Mouse (Mus musculus): ENCODE results near the gene Cog5. TPM values are rescaled to one million over a fixed set of nuclear protein-coding genes. Genes with fewer than 3 reads are reported as not detected.

Gene Cog5
- polyA plus RNA-seq, 1 experiment from 2014 or later, result 38.1 TPM

GRCm38 (mm10) chr12:31944405-31944804 lies 289.7 kb downstream of the Cog5 start:
- H3K27ac ChIP-seq (replicated peaks; ENCODE audit: low read depth, low read length), result no peak overlapping the region
- no peak overlapping the region for H3K4me2 ChIP-seq (ENCODE audit: low read depth, severe bottlenecking)
- H3K9ac ChIP-seq (ENCODE audit: low read length), result no peak overlapping the region
- ATAC-seq (ENCODE audit: insufficient number of reproducible peaks, low FRiP score, low TSS enrichment, low read depth) (no peak), DNase-seq (ENCODE audit: low spot score) (no peak)
- H3K36me3 ChIP-seq (ENCODE audit: control insufficient read depth, insufficient read depth, low read length), result peaks cover 20% of the 10 kb centered on the region
- H3K4me3 ChIP-seq (ENCODE audit: low read depth, low read length), result no peak overlapping the region
- H3K27me3 ChIP-seq (ENCODE audit: control insufficient read depth, insufficient read depth, low read length), result no peaks in the 10 kb centered on the region
- no peaks in the 10 kb centered on the region for H3K9me3 ChIP-seq (ENCODE audit: control insufficient read depth, low read length)
- H3K4me1 ChIP-seq (ENCODE audit: control insufficient read depth, insufficient read depth, low read length), result no peaks in the 10 kb centered on the region
- whole genome bisulfite sequencing, result 94% methylated on average over 2 of the region's 2 CpGs

GRCm38 (mm10) chr12:31947476-31947875 lies 292.8 kb downstream of the Cog5 start:
- ATAC-seq (ENCODE audit: insufficient number of reproducible peaks, low FRiP score, low TSS enrichment, low read depth) (no peak), DNase-seq (ENCODE audit: low spot score) (no peak)
- peaks cover 11% of the 10 kb centered on the region for H3K36me3 ChIP-seq (ENCODE audit: control insufficient read depth, insufficient read depth, low read length)
- H3K27me3 ChIP-seq (ENCODE audit: control insufficient read depth, insufficient read depth, low read length), result no peaks in the 10 kb centered on the region
- H3K4me3 ChIP-seq (ENCODE audit: low read depth, low read length), result no peak overlapping the region
- H3K27ac ChIP-seq (replicated peaks; ENCODE audit: low read depth, low read length), result no peak overlapping the region
- H3K4me2 ChIP-seq (ENCODE audit: low read depth, severe bottlenecking), result no peak overlapping the region
- WGBS, result 95% methylated on average over 5 of the region's 5 CpGs
- no peak overlapping the region for H3K9ac ChIP-seq (ENCODE audit: low read length)
- H3K9me3 ChIP-seq (ENCODE audit: control insufficient read depth, low read length), result no peaks in the 10 kb centered on the region
- no peaks in the 10 kb centered on the region for H3K4me1 ChIP-seq (ENCODE audit: control insufficient read depth, insufficient read depth, low read length)

DNA sequence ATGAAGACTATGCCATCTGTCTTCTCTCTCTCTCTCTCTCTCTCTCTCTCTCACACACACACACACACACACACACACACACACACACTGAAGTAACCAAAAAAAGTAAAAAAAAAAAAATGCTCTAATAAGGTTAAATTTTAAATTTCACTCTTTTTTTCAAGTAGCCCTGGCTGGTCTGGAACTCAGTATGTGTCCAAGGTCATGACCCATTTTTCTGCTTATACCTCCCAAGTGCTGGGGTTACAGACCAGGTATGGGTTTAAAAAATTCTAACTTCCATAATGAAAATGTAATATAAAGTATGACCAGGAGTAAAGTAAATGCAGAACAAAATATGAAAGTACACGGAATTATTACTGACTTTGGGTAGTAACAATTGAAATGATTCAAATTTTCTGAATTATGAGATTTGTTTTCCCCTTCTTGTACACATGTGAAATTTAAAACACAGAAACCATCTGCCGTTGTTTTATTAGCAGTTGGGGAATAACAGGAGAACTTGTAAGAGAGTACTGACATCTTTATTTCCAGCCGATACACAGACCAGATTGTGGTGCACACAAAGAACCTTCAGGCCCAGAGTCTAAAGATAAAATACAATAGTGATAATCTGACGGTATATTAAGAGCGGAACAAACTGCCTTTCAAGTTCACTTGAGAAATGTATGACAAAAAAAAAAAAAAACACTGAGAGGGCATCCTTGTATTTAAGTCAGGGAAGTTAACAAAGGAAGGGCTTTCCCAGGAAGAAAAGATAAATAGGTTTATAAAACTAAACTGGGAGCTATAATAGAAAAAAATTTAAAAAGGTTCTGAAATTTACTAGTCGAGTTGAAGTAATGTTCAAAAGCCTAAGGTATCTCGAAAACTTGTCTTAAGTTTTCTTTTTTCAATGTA lies 293.7 kb downstream of the Cog5 start:
- H3K4me2 ChIP-seq (ENCODE audit: low read depth, severe bottlenecking), result peak overlapping the region; percentile 57
- no peaks in the 10 kb centered on the region for H3K4me1 ChIP-seq (ENCODE audit: control insufficient read depth, insufficient read depth, low read length)
- H3K36me3 ChIP-seq (ENCODE audit: control insufficient read depth, insufficient read depth, low read length), result peaks cover 5% of the 10 kb centered on the region; the same call in 1 of the 2 replicates
- H3K27ac ChIP-seq (replicated peaks; ENCODE audit: low read depth, low read length), result peak overlapping the region; percentile 97
- ATAC-seq (ENCODE audit: insufficient number of reproducible peaks, low FRiP score, low TSS enrichment, low read depth), result no peak
- no peak for DNase-seq (ENCODE audit: low spot score)
- H3K27me3 ChIP-seq (ENCODE audit: control insufficient read depth, insufficient read depth, low read length), result no peaks in the 10 kb centered on the region
- peak overlapping the region; percentile 85 for H3K4me3 ChIP-seq (ENCODE audit: low read depth, low read length)
- 38% methylated on average over 7 of the region's 7 CpGs for WGBS
- H3K9me3 ChIP-seq (ENCODE audit: control insufficient read depth, low read length), result no peaks in the 10 kb centered on the region
- H3K9ac ChIP-seq (ENCODE audit: low read length), result peak overlapping the region; percentile 96

DNA sequence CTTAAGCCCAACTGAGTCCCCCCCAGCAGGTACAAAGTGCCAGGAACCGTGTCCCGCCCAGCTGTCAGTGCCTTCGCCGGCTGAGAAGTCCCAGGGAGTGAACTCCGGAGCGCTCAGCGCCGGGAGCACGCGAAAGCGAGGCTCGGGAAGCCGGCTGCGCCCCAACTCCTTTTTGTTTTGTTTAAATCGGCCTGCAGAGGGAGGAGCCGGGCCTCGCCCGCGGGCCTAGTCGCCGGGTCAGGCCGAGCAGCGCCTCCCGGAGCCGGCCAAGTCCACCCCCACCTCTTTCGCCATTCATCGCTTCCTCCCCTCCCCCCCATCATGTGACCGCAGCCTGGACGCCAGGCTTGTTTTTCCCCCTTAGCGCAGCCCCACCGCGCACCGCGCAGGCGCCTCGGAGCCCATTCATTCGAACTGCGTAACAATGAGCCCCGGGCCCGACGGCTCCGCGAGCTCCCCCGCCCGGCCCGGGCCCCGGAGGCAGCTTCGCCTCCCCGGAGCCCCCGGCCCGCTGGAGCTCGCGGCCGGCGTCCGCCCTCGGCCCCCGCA lies 294.6 kb downstream of the Cog5 start:
- Histone ChIP-seq H3K27ac (replicated peaks; ENCODE audit: low read depth, low read length) (peak overlapping the region; percentile 97), H3K4me3 (ENCODE audit: low read depth, low read length) (peak overlapping the region; percentile 85), H3K27me3 (ENCODE audit: control insufficient read depth, insufficient read depth, low read length) (no peaks in the 10 kb centered on the region), H3K9ac (ENCODE audit: low read length) (peak overlapping the region; percentile 96), H3K4me1 (ENCODE audit: control insufficient read depth, insufficient read depth, low read length) (no peaks in the 10 kb centered on the region), H3K4me2 (ENCODE audit: low read depth, severe bottlenecking) (peak overlapping the region; percentile 57), H3K36me3 (ENCODE audit: control insufficient read depth, insufficient read depth, low read length) (no peaks in the 10 kb centered on the region), H3K9me3 (ENCODE audit: control insufficient read depth, low read length) (no peaks in the 10 kb centered on the region)
- DNase-seq (ENCODE audit: low spot score) (peak; percentile 89), ATAC-seq (ENCODE audit: insufficient number of reproducible peaks, low FRiP score, low TSS enrichment, low read depth) (peak; percentile 65)
- under 1% methylated on average over 57 of the region's 58 CpGs for WGBS

- Histone ChIP-seq H3K9ac (ENCODE audit: low read length) (peak within 1 kb of the TSS; percentile 96), H3K9me3 (ENCODE audit: control insufficient read depth, low read length) (no peaks in the 10 kb centered on the region), H3K36me3 (ENCODE audit: control insufficient read depth, insufficient read depth, low read length) (no peaks in the 10 kb centered on the region), H3K27me3 (ENCODE audit: control insufficient read depth, insufficient read depth, low read length) (no peaks in the 10 kb centered on the region), H3K4me2 (ENCODE audit: low read depth, severe bottlenecking) (peak within 1 kb of the TSS; percentile 65), H3K4me1 (ENCODE audit: control insufficient read depth, insufficient read depth, low read length) (no peaks in the 10 kb centered on the region), H3K4me3 (ENCODE audit: low read depth, low read length) (peak within 1 kb of the TSS; percentile 85), H3K27ac (replicated peaks; ENCODE audit: low read depth, low read length) (peak within 1 kb of the TSS; percentile 97)
- peak; percentile 96 for ATAC-seq (ENCODE audit: insufficient number of reproducible peaks, low FRiP score, low TSS enrichment, low read depth)
- WGBS, result under 1% methylated on average over 68 of the region's 71 CpGs
- DNase-seq (ENCODE audit: low spot score), result peak; percentile 96
These were observed 295.3 kb downstream of the Cog5 start, which contains the start of gene Hbp1 for GRCm38 (mm10) chr12:31949759-31950658. Gene Hbp1 (minus strand): TSS chr12:31950535.

DNA sequence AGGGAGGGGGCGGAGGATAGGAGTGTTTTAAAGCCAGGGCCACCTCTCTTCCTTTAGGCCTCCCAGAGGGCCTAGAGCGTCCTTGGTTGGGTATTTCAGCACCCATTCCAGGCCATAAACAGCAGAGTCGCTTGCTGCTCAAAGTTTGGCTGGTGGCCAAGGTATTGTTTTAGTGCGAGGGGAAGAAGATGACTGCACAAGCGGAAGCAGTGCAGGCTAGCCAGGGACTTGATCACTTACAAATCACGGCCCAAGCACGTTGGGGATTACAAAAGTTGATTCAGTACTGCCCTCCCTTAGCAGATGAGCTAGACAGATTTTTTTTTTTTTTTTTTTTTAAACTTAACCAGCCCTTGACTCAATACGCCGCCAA lies 296.0 kb downstream of the Cog5 start:
- DNase-seq (ENCODE audit: low spot score) (no peak), ATAC-seq (ENCODE audit: insufficient number of reproducible peaks, low FRiP score, low TSS enrichment, low read depth) (no peak)
- H3K27ac ChIP-seq (replicated peaks; ENCODE audit: low read depth, low read length), result no peak overlapping the region
- no peaks in the 10 kb centered on the region for H3K9me3 ChIP-seq (ENCODE audit: control insufficient read depth, low read length)
- H3K27me3 ChIP-seq (ENCODE audit: control insufficient read depth, insufficient read depth, low read length), result no peaks in the 10 kb centered on the region
- H3K36me3 ChIP-seq (ENCODE audit: control insufficient read depth, insufficient read depth, low read length), result no peaks in the 10 kb centered on the region
- peak overlapping the region; percentile 37 for H3K4me3 ChIP-seq (ENCODE audit: low read depth, low read length)
- 11% methylated on average over 9 of the region's 9 CpGs for WGBS
- no peaks in the 10 kb centered on the region for H3K4me1 ChIP-seq (ENCODE audit: control insufficient read depth, insufficient read depth, low read length)
- H3K4me2 ChIP-seq (ENCODE audit: low read depth, severe bottlenecking), result peak overlapping the region; percentile 65
- peak overlapping the region; percentile 57 for H3K9ac ChIP-seq (ENCODE audit: low read length)

- H3K9ac ChIP-seq (ENCODE audit: low read length), result no peak overlapping the region
- no peak for DNase-seq (ENCODE audit: low spot score)
- WGBS, result 83% methylated on average over 4 of the region's 4 CpGs
- H3K27ac ChIP-seq (replicated peaks; ENCODE audit: low read depth, low read length), result no peak overlapping the region
- no peak overlapping the region for H3K4me3 ChIP-seq (ENCODE audit: low read depth, low read length)
- H3K9me3 ChIP-seq (ENCODE audit: control insufficient read depth, low read length), result no peaks in the 10 kb centered on the region
- no peak overlapping the region for H3K4me2 ChIP-seq (ENCODE audit: low read depth, severe bottlenecking)
- H3K4me1 ChIP-seq (ENCODE audit: control insufficient read depth, insufficient read depth, low read length), result no peaks in the 10 kb centered on the region
- H3K36me3 ChIP-seq (ENCODE audit: control insufficient read depth, insufficient read depth, low read length), result no peaks in the 10 kb centered on the region
- ATAC-seq (ENCODE audit: insufficient number of reproducible peaks, low FRiP score, low TSS enrichment, low read depth), result no peak
- H3K27me3 ChIP-seq (ENCODE audit: control insufficient read depth, insufficient read depth, low read length), result no peaks in the 10 kb centered on the region
These were observed 301.2 kb downstream of the Cog5 start for GRCm38 (mm10) chr12:31955843-31956242.

DNA sequence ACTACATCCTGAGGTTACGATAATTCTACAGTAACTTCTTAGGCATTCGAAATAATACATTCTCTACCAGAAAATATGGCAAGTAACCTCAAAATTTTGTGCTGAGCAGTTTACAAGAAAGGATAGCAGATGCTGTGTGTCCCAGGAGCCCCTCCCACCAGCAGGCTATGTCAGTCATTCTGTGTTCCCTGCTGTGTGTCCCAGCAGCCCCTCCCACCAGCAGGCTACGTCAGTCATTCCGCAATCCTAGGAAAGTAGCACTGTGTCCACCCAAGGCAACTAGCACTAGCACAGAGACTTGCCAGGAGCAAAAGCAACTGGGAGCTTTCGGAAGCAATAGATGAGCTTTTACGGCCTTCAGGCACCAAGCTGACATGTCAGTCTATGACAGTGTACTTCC lies 309.4 kb downstream of the Cog5 start:
- Histone ChIP-seq H3K9me3 (ENCODE audit: control insufficient read depth, low read length) (no peaks in the 10 kb centered on the region), H3K27ac (replicated peaks; ENCODE audit: low read depth, low read length) (no peak overlapping the region), H3K4me3 (ENCODE audit: low read depth, low read length) (no peak overlapping the region), H3K27me3 (ENCODE audit: control insufficient read depth, insufficient read depth, low read length) (no peaks in the 10 kb centered on the region), H3K4me1 (ENCODE audit: control insufficient read depth, insufficient read depth, low read length) (no peaks in the 10 kb centered on the region), H3K36me3 (ENCODE audit: control insufficient read depth, insufficient read depth, low read length) (no peaks in the 10 kb centered on the region), H3K9ac (ENCODE audit: low read length) (no peak overlapping the region), H3K4me2 (ENCODE audit: low read depth, severe bottlenecking) (no peak overlapping the region)
- ATAC-seq (ENCODE audit: insufficient number of reproducible peaks, low FRiP score, low TSS enrichment, low read depth), result no peak
- DNase-seq (ENCODE audit: low spot score), result no peak
- WGBS, result 87% methylated on average over 6 of the region's 6 CpGs

All from limb, embryonic 11.5 days (tissue).